Mouse (Mus musculus): Measurements from ENCODE around the gene Ncor2. TPM values are rescaled to one million over a fixed set of nuclear protein-coding genes. Genes with fewer than 3 reads are reported as not detected.
A peak's percentile ranks its signal among the peaks of the same experiment; 100 is the strongest.

Ncor2 gene
- polyA plus RNA-seq, 1 experiment from 2014 or later: 11.1 TPM

DNA sequence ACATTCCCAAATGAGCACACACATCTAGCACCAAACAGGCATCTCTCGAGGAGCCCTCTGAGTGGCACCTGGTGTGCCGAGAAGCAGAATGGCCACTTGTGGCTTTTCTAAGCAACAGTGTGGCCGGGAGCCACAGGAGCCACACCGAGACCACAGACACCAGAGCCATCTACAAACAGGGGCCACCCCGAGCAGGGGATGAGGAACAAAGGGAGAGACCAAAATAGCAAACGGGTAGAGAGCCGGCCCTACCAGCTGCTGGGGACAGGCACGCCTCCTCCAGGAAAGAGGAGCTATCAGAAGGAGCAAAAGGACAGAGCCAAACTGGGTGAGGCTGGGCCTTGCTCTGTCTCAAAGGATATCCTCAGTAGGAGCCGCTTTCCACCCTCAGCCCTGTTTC is 102.8 kb downstream of the Ncor2 start:
- Histone ChIP-seq H3K27me3 (ENCODE audit: control insufficient read depth, insufficient read depth, low read length) (no peaks in the 10 kb centered on the region), H3K27ac (replicated peaks) (no peak overlapping the region), H3K4me3 (ENCODE audit: low read depth, low read length) (no peak overlapping the region), H3K36me3 (ENCODE audit: control insufficient read depth, insufficient read depth, low read length) (peaks cover 12% of the 10 kb centered on the region), H3K9me3 (ENCODE audit: control insufficient read depth, low read length) (no peaks in the 10 kb centered on the region), H3K4me1 (replicated peaks; ENCODE audit: control insufficient read depth, insufficient read depth) (peaks cover 15% of the 10 kb centered on the region), H3K4me2 (replicated peaks; ENCODE audit: low read depth) (no peak overlapping the region), H3K9ac (ENCODE audit: low read length) (no peak overlapping the region)
- no peak for TF ChIP-seq EP300 (optimal IDR thresholded peaks at IDR 0.05)
- TF ChIP-seq CTCF (IDR thresholded peaks at IDR 0.05; ENCODE audit: low read depth): no peak
- WGBS: 60% methylated on average over 9 of the region's 9 CpGs
- no peak for ATAC-seq (ENCODE audit: low FRiP score, low TSS enrichment)
- no peak for DNase-seq (ENCODE audit: low spot score)

- no peaks in the 10 kb centered on the region for H3K27me3 ChIP-seq (ENCODE audit: control insufficient read depth, insufficient read depth, low read length)
- H3K4me3 ChIP-seq (ENCODE audit: low read depth, low read length): no peak overlapping the region
- TF ChIP-seq CTCF (IDR thresholded peaks at IDR 0.05; ENCODE audit: low read depth) (no peak), EP300 (optimal IDR thresholded peaks at IDR 0.05) (no peak)
- H3K4me1 ChIP-seq (replicated peaks; ENCODE audit: control insufficient read depth, insufficient read depth): peaks cover 12% of the 10 kb centered on the region
- WGBS: 59% methylated on average over 10 of the region's 10 CpGs
- no peak overlapping the region for H3K4me2 ChIP-seq (replicated peaks; ENCODE audit: low read depth)
- peaks cover 8% of the 10 kb centered on the region for H3K36me3 ChIP-seq (ENCODE audit: control insufficient read depth, insufficient read depth, low read length)
- H3K9me3 ChIP-seq (ENCODE audit: control insufficient read depth, low read length): no peaks in the 10 kb centered on the region
- ATAC-seq (ENCODE audit: low FRiP score, low TSS enrichment): no peak
- no peak overlapping the region for H3K9ac ChIP-seq (ENCODE audit: low read length)
- H3K27ac ChIP-seq (replicated peaks): no peak overlapping the region
- DNase-seq (ENCODE audit: low spot score): no peak
Measured at GRCm38 (mm10) chr5:125074571-125075171, 104.3 kb downstream of the Ncor2 start.

DNA sequence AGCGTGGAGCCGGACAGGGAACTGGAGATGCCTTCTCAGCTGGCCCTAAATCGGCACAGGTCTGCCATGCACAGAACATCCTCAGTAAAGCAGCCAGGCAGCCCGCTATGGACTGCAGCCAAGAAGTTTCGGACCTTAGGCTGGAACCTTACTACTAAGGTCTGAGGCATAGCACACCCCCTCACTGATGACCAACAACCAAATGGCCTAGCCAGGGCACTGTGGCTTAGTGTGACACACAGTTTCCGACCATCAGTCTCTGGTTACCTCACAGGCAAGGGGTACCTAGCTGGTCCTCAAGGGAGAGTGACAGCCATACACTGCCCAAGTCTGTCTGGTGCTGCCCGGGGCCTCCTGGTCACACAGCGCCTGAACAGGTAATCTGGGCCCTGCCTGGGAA is 105.1 kb downstream of the Ncor2 start:
- H3K9me3 ChIP-seq (ENCODE audit: control insufficient read depth, low read length): no peaks in the 10 kb centered on the region
- H3K4me3 ChIP-seq (ENCODE audit: low read depth, low read length): no peak overlapping the region
- DNase-seq (ENCODE audit: low spot score) (no peak), ATAC-seq (ENCODE audit: low FRiP score, low TSS enrichment) (no peak)
- H3K4me1 ChIP-seq (replicated peaks; ENCODE audit: control insufficient read depth, insufficient read depth): peaks cover 15% of the 10 kb centered on the region
- TF ChIP-seq CTCF (IDR thresholded peaks at IDR 0.05; ENCODE audit: low read depth) (no peak), EP300 (optimal IDR thresholded peaks at IDR 0.05) (no peak)
- H3K4me2 ChIP-seq (replicated peaks; ENCODE audit: low read depth): no peak overlapping the region
- no peak overlapping the region for H3K27ac ChIP-seq (replicated peaks)
- H3K36me3 ChIP-seq (ENCODE audit: control insufficient read depth, insufficient read depth, low read length): peaks cover 5% of the 10 kb centered on the region
- WGBS: 78% methylated on average over 8 of the region's 8 CpGs
- H3K9ac ChIP-seq (ENCODE audit: low read length): no peak overlapping the region
- no peaks in the 10 kb centered on the region for H3K27me3 ChIP-seq (ENCODE audit: control insufficient read depth, insufficient read depth, low read length)

DNA sequence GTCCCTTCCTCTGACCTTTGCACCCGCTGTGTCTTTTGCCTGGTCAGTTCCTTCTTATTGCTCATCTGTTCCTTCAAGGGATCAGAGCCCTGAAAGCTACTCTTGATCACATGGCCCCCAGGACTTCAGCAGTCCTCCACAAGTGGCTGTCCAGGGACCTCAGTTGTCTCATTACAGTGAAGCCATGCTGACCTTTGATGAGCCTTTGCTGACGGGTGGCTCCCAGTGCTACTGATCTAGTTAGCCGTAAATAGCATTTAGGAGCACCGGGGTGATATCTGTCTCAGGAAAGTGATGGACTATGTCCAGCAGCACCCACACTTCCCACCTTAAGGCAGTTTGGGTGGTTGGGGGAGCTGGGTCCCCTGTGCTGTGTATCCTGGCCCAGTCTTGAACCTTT is 105.7 kb downstream of the Ncor2 start:
- no peaks in the 10 kb centered on the region for H3K27me3 ChIP-seq (ENCODE audit: control insufficient read depth, insufficient read depth, low read length)
- H3K4me3 ChIP-seq (ENCODE audit: low read depth, low read length): no peak overlapping the region
- peak overlapping the region; percentile 30; the same call in 1 of the 2 replicates for H3K27ac ChIP-seq (replicated peaks)
- H3K9me3 ChIP-seq (ENCODE audit: control insufficient read depth, low read length): no peaks in the 10 kb centered on the region
- no peak overlapping the region for H3K9ac ChIP-seq (ENCODE audit: low read length)
- WGBS: 87% methylated on average over 4 of the region's 4 CpGs
- peaks cover 5% of the 10 kb centered on the region for H3K36me3 ChIP-seq (ENCODE audit: control insufficient read depth, insufficient read depth, low read length)
- H3K4me1 ChIP-seq (replicated peaks; ENCODE audit: control insufficient read depth, insufficient read depth): peaks cover 15% of the 10 kb centered on the region
- ATAC-seq (ENCODE audit: low FRiP score, low TSS enrichment): no peak
- DNase-seq (ENCODE audit: low spot score): no peak
- no peak overlapping the region for H3K4me2 ChIP-seq (replicated peaks; ENCODE audit: low read depth)
- no peak for TF ChIP-seq CTCF (IDR thresholded peaks at IDR 0.05; ENCODE audit: low read depth)
- TF ChIP-seq EP300 (optimal IDR thresholded peaks at IDR 0.05): no peak

DNA sequence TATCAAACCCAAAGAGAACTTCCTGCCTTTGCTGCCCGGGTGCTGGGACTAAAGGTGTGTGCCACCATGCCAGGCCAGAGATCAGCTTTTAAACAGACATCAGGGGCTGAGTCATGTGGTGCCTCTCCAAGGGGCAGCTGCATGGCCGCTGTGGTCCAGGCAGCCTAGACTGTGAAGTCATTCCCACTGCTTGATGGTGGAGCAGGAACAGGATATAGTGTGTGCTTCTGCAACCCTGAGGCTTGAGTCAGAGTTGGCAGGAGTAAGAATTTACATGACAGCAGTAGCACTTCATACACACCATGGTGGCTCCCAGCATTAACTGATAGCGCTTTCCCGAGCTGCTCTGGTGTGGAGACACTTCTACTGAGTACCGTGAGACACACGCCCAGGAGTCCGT is 106.6 kb downstream of the Ncor2 start:
- Histone ChIP-seq H3K36me3 (ENCODE audit: control insufficient read depth, insufficient read depth, low read length) (peaks cover 9% of the 10 kb centered on the region), H3K4me3 (ENCODE audit: low read depth, low read length) (no peak overlapping the region), H3K4me1 (replicated peaks; ENCODE audit: control insufficient read depth, insufficient read depth) (peaks cover 15% of the 10 kb centered on the region), H3K9ac (ENCODE audit: low read length) (no peak overlapping the region), H3K4me2 (replicated peaks; ENCODE audit: low read depth) (no peak overlapping the region), H3K27ac (replicated peaks) (peak overlapping the region; percentile 79), H3K9me3 (ENCODE audit: control insufficient read depth, low read length) (no peaks in the 10 kb centered on the region), H3K27me3 (ENCODE audit: control insufficient read depth, insufficient read depth, low read length) (no peaks in the 10 kb centered on the region)
- ATAC-seq (ENCODE audit: low FRiP score, low TSS enrichment) (peak; percentile 66), DNase-seq (ENCODE audit: low spot score) (peak; percentile 55)
- TF ChIP-seq EP300 (optimal IDR thresholded peaks at IDR 0.05): no peak
- no peak for TF ChIP-seq CTCF (IDR thresholded peaks at IDR 0.05; ENCODE audit: low read depth)
- WGBS: 50% methylated on average over 7 of the region's 7 CpGs

- WGBS: 15% methylated on average over 4 of the region's 4 CpGs
- Histone ChIP-seq H3K4me3 (ENCODE audit: low read depth, low read length) (no peak overlapping the region), H3K36me3 (ENCODE audit: control insufficient read depth, insufficient read depth, low read length) (peaks cover 10% of the 10 kb centered on the region), H3K4me2 (replicated peaks; ENCODE audit: low read depth) (no peak overlapping the region), H3K9ac (ENCODE audit: low read length) (no peak overlapping the region), H3K9me3 (ENCODE audit: control insufficient read depth, low read length) (no peaks in the 10 kb centered on the region), H3K27me3 (ENCODE audit: control insufficient read depth, insufficient read depth, low read length) (no peaks in the 10 kb centered on the region), H3K4me1 (replicated peaks; ENCODE audit: control insufficient read depth, insufficient read depth) (peaks cover 15% of the 10 kb centered on the region), H3K27ac (replicated peaks) (peak overlapping the region; percentile 79)
- ATAC-seq (ENCODE audit: low FRiP score, low TSS enrichment) (peak; percentile 85), DNase-seq (ENCODE audit: low spot score) (peak; percentile 87)
- TF ChIP-seq EP300 (optimal IDR thresholded peaks at IDR 0.05): no peak
- no peak for TF ChIP-seq CTCF (IDR thresholded peaks at IDR 0.05; ENCODE audit: low read depth)
Measured at GRCm38 (mm10) chr5:125071919-125072318, 107.1 kb downstream of the Ncor2 start.
